Mouse (Mus musculus) cerebellum, adult 11-12 months (tissue): ENCODE measurements around the gene Pabpc6.

Experiments
- DNase-seq: peaks from one replicate; pipeline ENCODE4 v3.0.0; 2022

Gene Pabpc6

GRCm38 (mm10) chr17:9669283-9669905 lies at the start of gene Pabpc6:
TSS of gene Pabpc6 (minus strand) at chr17:9669717.
- no peak for DNase-seq

- DNase-seq, result no peak
Observed at GRCm38 (mm10) chr17:9710910-9711309, 41.4 kb upstream of the Pabpc6 start.

GRCm38 (mm10) chr17:9708888-9709287 lies 39.4 kb upstream of the Pabpc6 start:
- DNase-seq, result no peak

- no peak for DNase-seq
Observed at GRCm38 (mm10) chr17:9707356-9707755, 37.8 kb upstream of the Pabpc6 start.

- DNase-seq, result no peak
Observed at GRCm38 (mm10) chr17:9697763-9698162, 28.2 kb upstream of the Pabpc6 start.

GRCm38 (mm10) chr17:9691251-9691650 lies 21.7 kb upstream of the Pabpc6 start:
- DNase-seq, result no peak

GRCm38 (mm10) chr17:9683539-9684155 lies 14.1 kb upstream of the Pabpc6 start:
- no peak for DNase-seq

GRCm38 (mm10) chr17:9680741-9681140 lies 11.2 kb upstream of the Pabpc6 start:
- no peak for DNase-seq

GRCm38 (mm10) chr17:9675175-9675789 lies 5.8 kb upstream of the Pabpc6 start:
- DNase-seq, result no peak

GRCm38 (mm10) chr17:9667955-9668354 lies 1.6 kb downstream of the Pabpc6 start:
- no peak for DNase-seq

- no peak for DNase-seq
Observed at GRCm38 (mm10) chr17:9658651-9659050, 10.9 kb downstream of the Pabpc6 start.

- no peak for DNase-seq
Observed at GRCm38 (mm10) chr17:9654155-9654554, 15.4 kb downstream of the Pabpc6 start.

- DNase-seq, result no peak
Observed at GRCm38 (mm10) chr17:9647644-9648043, 21.9 kb downstream of the Pabpc6 start.

GRCm38 (mm10) chr17:9643657-9644180 lies 25.8 kb downstream of the Pabpc6 start:
- DNase-seq, result no peak

GRCm38 (mm10) chr17:9637011-9637410 lies 32.5 kb downstream of the Pabpc6 start:
- DNase-seq, result no peak

GRCm38 (mm10) chr17:9632579-9633252 lies 36.8 kb downstream of the Pabpc6 start:
- peak; percentile 5 for DNase-seq

- DNase-seq, result peak; percentile 11
Observed at GRCm38 (mm10) chr17:9632140-9632539, 37.4 kb downstream of the Pabpc6 start.

- DNase-seq, result no peak
Observed at GRCm38 (mm10) chr17:9631081-9631480, 38.4 kb downstream of the Pabpc6 start.

- no peak for DNase-seq
Observed at GRCm38 (mm10) chr17:9627011-9627410, 42.5 kb downstream of the Pabpc6 start.
